Mouse (Mus musculus) stomach, embryonic 16.5 days (tissue): ENCODE results near the gene Tex21. TPM values are rescaled to one million over a fixed set of nuclear protein-coding genes. Genes with fewer than 3 reads are reported as not detected.

Source experiments
- ATAC-seq: fragments of 200-750 bp; cut with Nextera tagmentation; 2 replicates; pipeline ENCODE4 v1.8.0; 2017; ENCODE audit warnings: moderate number of reproducible peaks, moderate TSS enrichment; ENCODE audit not compliant: insufficient read depth, low FRiP score
- H3K27ac ChIP-seq: fragments of 300-500 bp; sonication (generic); 2 replicates; pipeline ENCODE4 v1.5.1; 2014; ENCODE audit warnings: low read length
- H3K27me3 ChIP-seq: fragments of 300-500 bp; sonication (generic); 2 replicates; pipeline ENCODE4 v1.6.1; 2014; ENCODE audit warnings: low read length, control low read depth, mixed read lengths; ENCODE audit not compliant: control insufficient read depth, insufficient read depth
- H3K36me3 ChIP-seq: fragments of 300-500 bp; sonication (generic); 2 replicates; pipeline ENCODE4 v1.6.1; 2014; ENCODE audit warnings: low read length; ENCODE audit not compliant: control insufficient read depth, insufficient read depth
- H3K4me1 ChIP-seq: fragments of 300-500 bp; sonication (generic); 2 replicates; pipeline ENCODE4 v1.6.1; 2014; ENCODE audit warnings: low read length, control low read depth, mixed read lengths; ENCODE audit not compliant: control insufficient read depth, insufficient read depth
- H3K4me2 ChIP-seq: fragments of 300-500 bp; sonication (generic); 2 replicates; pipeline ENCODE4 v1.6.1; 2014; ENCODE audit warnings: low read depth, low read length, mixed read lengths
- H3K4me3 ChIP-seq: fragments of 300-500 bp; sonication (generic); replicated peaks from 2 replicates; pipeline ENCODE4 v1.5.1; 2014; ENCODE audit warnings: mild to moderate bottlenecking, low read length
- H3K9ac ChIP-seq: fragments of 300-500 bp; sonication (generic); 2 replicates; pipeline ENCODE4 v1.6.1; 2014; ENCODE audit warnings: low read length
- H3K9me3 ChIP-seq: fragments of 300-500 bp; sonication (generic); replicated peaks from 2 replicates; pipeline ENCODE4 v1.6.1; 2016; ENCODE audit warnings: low read length, control low read depth; ENCODE audit not compliant: control insufficient read depth
- WGBS: fragments of 180-500 bp; shearing (Covaris S2); extraction: QIAGEN DNeasy Blood & Tissue Kit; methylation state at CpG from one replicate; pipeline ENCODE4 v1.1.7; 2014; 5-methylcytosine and 5-hydroxymethylcytosine counted together
- polyA plus RNA-seq: library from polyadenylated mRNA; unstranded; fragments of >200 nt; fragmentation: Nextera tagmentation; extraction: Ambion mirVana; gene quantifications from 2 replicates; pipeline ENCODE4 v1.2.1, GENCODE M21; 2015

Tex21 gene
- polyA plus RNA-seq, 1 experiment from 2014 or later: not detected

DNA sequence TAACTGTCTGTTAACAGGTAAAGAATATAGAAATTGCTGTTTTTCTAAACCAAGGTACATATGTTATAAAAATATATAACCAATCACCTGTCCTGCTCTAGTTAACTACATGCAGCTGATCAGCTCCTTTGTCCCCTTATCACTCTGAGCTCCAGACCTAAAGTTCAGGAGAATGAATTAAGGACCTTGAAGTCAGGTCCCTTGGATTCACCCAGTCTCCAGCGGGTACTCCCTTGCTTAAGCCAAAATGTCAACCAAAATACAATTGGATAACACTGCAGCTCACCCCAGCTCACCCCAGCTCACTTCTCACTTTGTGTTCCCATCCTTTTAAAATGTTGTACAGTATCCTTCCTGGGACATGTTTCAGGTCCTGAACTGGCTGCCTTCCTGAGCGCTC is 7.0 kb upstream of the Tex21 start:
- Histone ChIP-seq H3K4me1 (peaks cover 11% of the 10 kb centered on the region), H3K36me3 (no peaks in the 10 kb centered on the region), H3K9me3 (no peaks in the 10 kb centered on the region), H3K9ac (no peak overlapping the region), H3K4me2 (no peak overlapping the region), H3K27me3 (no peaks in the 10 kb centered on the region), H3K4me3 (no peak overlapping the region), H3K27ac (no peak overlapping the region)
- WGBS: 87% methylated on average over 2 of the region's 2 CpGs
- no peak for ATAC-seq

DNA sequence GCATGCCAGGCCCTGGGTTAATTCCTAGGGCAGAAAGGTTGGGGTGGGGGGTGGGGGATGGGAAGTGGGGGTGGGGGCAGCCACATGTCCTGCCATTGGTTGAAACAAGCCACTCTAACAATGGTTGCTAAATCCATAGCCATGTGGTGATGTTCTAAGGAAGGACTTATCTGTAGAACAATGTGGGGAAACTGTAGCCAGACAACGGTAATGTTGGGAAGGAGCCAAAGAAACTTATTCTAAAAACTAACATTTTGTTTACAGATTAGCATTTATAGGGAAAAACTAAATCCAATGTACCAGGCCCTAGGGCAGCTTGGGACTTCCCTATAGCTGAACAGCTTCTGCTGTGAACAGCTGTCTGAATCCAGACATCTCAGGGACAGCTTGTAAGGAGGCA is 6.5 kb upstream of the Tex21 start:
- H3K4me2 ChIP-seq: no peak overlapping the region
- no peaks in the 10 kb centered on the region for H3K9me3 ChIP-seq
- 74% methylated on average over 1 of the region's 1 CpGs for WGBS
- H3K9ac ChIP-seq: no peak overlapping the region
- H3K27ac ChIP-seq: no peak overlapping the region
- H3K4me3 ChIP-seq: no peak overlapping the region
- H3K4me1 ChIP-seq: peaks cover 11% of the 10 kb centered on the region
- no peak for ATAC-seq
- H3K27me3 ChIP-seq: no peaks in the 10 kb centered on the region
- H3K36me3 ChIP-seq: no peaks in the 10 kb centered on the region

DNA sequence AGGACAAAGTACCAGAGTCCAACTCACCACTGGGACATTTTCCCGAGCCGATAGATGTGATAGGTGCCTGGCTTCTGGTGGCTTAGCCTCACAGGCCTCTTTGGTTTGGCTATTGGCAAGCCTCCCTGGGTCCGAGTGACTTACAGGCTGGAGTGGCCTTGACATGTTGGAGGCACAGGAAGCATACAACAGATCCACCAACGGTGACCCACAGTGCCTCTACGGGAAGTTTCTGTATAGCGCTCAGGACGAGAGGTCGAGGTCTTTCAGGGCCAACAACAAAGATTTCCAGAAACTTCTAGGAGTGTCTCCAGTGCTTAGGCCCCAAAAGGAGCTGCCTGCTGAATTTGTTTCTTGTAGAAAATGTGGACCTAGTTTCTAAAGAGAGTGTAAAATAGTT is 1.6 kb downstream of the Tex21 start:
- no peak overlapping the region for H3K4me2 ChIP-seq
- H3K4me3 ChIP-seq: no peak overlapping the region
- no peak for ATAC-seq
- no peak overlapping the region for H3K9ac ChIP-seq
- no peaks in the 10 kb centered on the region for H3K36me3 ChIP-seq
- no peaks in the 10 kb centered on the region for H3K9me3 ChIP-seq
- 86% methylated on average over 8 of the region's 8 CpGs for WGBS
- H3K27me3 ChIP-seq: no peaks in the 10 kb centered on the region
- H3K27ac ChIP-seq: no peak overlapping the region
- no peaks in the 10 kb centered on the region for H3K4me1 ChIP-seq

DNA sequence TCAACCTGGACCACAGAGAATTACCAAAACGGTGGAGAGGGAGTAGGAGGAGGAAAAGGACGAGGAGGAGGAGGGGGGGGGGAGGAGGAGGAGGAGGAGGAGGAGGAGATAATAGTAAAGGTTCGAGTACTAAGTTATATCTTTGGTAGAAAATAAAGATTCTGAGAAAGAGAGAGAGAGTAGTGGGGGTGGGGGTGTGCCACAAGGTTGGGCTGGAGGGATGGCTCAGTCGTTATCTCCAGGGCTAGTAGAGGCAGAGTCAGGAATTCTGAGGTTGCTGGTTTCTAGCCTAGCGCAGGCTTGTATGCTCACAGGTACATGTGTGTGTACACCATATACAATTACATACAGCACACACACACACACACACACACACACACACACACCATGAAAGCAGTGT is 4.7 kb downstream of the Tex21 start:
- Histone ChIP-seq H3K9me3 (no peaks in the 10 kb centered on the region), H3K4me1 (no peaks in the 10 kb centered on the region), H3K4me3 (no peak overlapping the region), H3K27me3 (no peaks in the 10 kb centered on the region), H3K36me3 (no peaks in the 10 kb centered on the region), H3K9ac (no peak overlapping the region), H3K27ac (no peak overlapping the region), H3K4me2 (no peak overlapping the region)
- ATAC-seq: no peak
- WGBS: 49% methylated on average over 5 of the region's 5 CpGs

DNA sequence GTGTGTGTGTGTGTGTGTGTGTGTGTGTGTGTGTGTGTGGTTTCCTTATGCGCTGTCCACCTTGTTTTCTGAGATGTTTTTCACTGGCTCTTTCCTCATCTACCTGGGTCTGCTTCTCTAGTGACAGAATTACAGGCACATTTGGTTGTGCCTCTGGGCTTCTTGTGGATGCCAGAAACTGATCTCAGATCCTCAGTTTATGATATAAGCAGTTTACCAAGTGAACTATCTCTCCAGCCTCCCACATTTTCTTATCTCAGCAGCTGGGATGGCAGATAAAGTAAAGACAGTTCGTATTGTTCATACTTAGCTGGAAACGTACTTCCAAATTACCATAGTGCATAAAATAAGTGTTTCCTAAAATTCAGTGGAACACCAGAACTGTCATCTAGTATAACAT is 5.5 kb downstream of the Tex21 start:
- Histone ChIP-seq H3K9ac (no peak overlapping the region), H3K27me3 (no peaks in the 10 kb centered on the region), H3K9me3 (no peaks in the 10 kb centered on the region), H3K36me3 (no peaks in the 10 kb centered on the region), H3K4me3 (no peak overlapping the region), H3K4me2 (no peak overlapping the region), H3K4me1 (no peaks in the 10 kb centered on the region), H3K27ac (no peak overlapping the region)
- WGBS: 75% methylated on average over 3 of the region's 3 CpGs
- ATAC-seq: no peak

DNA sequence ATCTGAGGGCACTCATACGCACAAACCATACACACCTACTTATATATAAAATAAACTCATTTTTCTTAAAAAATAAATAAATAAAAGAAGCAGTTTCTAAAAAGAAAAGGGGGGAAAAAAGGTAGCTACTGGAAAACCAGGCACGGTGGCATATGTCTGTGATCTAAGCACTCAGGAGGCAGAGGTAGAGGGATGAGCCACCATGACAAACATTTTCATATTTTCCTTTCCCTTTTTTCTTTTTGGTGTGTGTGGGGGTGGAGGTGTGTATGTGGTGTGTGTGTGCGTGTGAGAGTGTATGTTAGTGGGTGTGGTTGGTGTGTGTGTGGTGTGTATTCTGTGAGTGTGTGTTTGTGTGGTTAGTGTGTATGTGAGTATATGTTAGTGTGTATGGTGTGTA is 5.9 kb downstream of the Tex21 start:
- no peaks in the 10 kb centered on the region for H3K4me1 ChIP-seq
- WGBS: 76% methylated on average over 3 of the region's 3 CpGs
- no peak overlapping the region for H3K27ac ChIP-seq
- no peak for ATAC-seq
- no peaks in the 10 kb centered on the region for H3K36me3 ChIP-seq
- no peaks in the 10 kb centered on the region for H3K27me3 ChIP-seq
- no peak overlapping the region for H3K4me2 ChIP-seq
- H3K9ac ChIP-seq: no peak overlapping the region
- no peak overlapping the region for H3K4me3 ChIP-seq
- no peaks in the 10 kb centered on the region for H3K9me3 ChIP-seq

DNA sequence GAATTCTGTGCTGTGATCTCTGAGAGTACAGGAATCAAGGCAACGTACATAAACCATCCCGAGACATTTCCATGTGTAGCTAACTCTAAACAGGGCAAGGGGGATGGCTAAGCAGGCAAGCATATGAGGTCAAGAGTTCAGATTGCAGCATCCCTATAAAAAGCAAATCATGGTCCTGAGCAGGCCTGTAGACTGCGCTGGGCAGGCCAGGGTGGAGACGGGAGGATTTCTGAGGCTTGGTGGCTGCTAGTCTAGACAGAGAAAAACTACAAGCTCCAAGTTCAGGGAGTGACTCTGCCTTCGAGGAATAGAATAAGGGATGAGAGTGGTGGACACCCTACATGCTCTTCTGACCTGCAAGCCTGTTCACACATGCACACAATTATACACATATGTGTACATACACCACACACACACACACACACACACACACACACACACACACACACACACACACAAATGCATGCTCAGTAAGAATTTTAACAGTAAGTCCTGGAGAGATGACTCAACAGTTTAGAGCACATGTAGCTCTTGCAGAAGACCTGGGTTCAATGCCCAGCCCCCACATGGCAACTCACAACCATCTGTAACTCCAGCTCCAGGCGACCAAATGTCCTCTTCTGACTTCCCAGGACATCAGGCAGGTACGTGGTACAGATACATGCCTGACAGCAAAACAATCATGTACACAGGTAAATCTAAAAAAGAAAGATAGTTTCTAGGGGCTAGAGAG is 6.5 kb downstream of the Tex21 start:
- no peak overlapping the region for H3K4me2 ChIP-seq
- no peak overlapping the region for H3K9ac ChIP-seq
- WGBS: 61% methylated on average over 7 of the region's 7 CpGs
- no peaks in the 10 kb centered on the region for H3K9me3 ChIP-seq
- no peak for ATAC-seq
- no peaks in the 10 kb centered on the region for H3K4me1 ChIP-seq
- no peak overlapping the region for H3K4me3 ChIP-seq
- H3K36me3 ChIP-seq: no peaks in the 10 kb centered on the region
- no peaks in the 10 kb centered on the region for H3K27me3 ChIP-seq
- H3K27ac ChIP-seq: no peak overlapping the region

DNA sequence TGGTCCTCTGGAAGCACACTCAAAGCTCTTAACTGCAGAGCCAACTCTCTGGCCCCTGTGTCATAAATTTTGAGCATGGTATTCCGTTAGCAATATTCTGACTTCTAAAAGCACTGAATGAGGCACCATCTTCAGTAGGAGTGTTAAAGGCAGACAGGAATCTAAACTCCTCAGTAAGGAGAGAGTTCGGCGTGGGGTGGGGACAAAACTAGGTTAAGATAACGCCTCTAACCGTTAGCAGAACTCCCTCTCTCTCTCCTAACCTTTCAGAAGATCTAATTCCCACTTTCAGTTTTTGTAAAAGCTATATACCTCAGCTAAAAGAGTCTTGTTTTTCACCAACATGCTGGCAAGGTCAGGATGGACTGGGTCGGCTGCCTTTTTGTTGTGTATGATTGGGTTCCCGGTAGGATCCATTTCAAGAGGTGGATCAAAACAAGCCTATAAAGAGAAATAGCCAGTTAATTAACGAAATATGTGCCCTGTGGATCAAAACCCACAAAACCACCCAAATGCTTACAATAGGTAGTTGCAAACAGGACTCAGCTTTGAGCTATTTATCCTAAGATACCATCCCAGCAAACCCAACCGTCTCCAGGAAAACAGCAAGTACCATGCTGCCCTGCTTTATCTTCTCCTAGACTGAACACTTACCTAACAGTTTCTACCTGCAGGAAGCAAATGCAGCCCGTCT is 7.3 kb downstream of the Tex21 start:
- Histone ChIP-seq H3K9me3 (no peaks in the 10 kb centered on the region), H3K27ac (no peak overlapping the region), H3K27me3 (no peaks in the 10 kb centered on the region), H3K4me3 (no peak overlapping the region), H3K9ac (no peak overlapping the region), H3K4me1 (no peaks in the 10 kb centered on the region), H3K4me2 (no peak overlapping the region), H3K36me3 (no peaks in the 10 kb centered on the region)
- 63% methylated on average over 10 of the region's 10 CpGs for WGBS
- ATAC-seq: no peak

DNA sequence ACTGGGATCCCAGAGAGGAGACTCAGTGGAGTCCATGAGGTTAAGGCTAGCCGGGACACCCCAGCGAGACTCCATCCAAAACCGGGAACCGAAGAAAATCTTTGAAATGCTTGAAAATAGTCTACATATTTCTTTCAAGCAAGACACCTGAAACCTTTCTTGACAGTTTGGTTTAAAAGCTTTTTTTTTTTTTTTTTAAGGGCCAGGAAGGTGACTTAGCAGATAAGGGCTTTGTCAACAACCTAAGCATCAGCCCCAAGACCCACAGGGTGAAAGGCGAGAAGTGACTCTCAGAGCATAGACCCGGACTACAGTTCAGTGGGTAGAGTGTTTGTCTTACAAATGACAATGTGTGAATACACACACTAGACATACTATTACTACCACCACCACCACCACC is 11.3 kb downstream of the Tex21 start:
- Histone ChIP-seq H3K4me2 (no peak overlapping the region), H3K27me3 (no peaks in the 10 kb centered on the region), H3K4me3 (no peak overlapping the region), H3K9ac (no peak overlapping the region), H3K27ac (no peak overlapping the region), H3K36me3 (no peaks in the 10 kb centered on the region), H3K4me1 (no peaks in the 10 kb centered on the region), H3K9me3 (no peaks in the 10 kb centered on the region)
- no peak for ATAC-seq
- 76% methylated on average over 6 of the region's 6 CpGs for WGBS
